Mouse (Mus musculus) gastrocnemius, adult 18-20 months (tissue): ENCODE data around the gene Tmod3. TPM values are rescaled to one million over a fixed set of nuclear protein-coding genes. Genes with fewer than 3 reads are reported as not detected.
"Not testable (repeated sequence)": the region's sequence is repeated elsewhere in the genome, so short reads cannot be mapped to it uniquely, and the experiment has no call there.

Experiments used
- DNase-seq: peaks from one replicate; pipeline ENCODE4 v3.0.0; 2021; ENCODE audit warnings: low spot score
- total RNA-seq, 2 experiments: library from RNA; stranded (reverse); gene quantifications; 2 replicates each; pipeline ENCODE4 v1.2.3; 2021

Gene Tmod3
- total RNA-seq, 2 experiments from 2014 or later, result 14.2 to 26.3 TPM

DNA sequence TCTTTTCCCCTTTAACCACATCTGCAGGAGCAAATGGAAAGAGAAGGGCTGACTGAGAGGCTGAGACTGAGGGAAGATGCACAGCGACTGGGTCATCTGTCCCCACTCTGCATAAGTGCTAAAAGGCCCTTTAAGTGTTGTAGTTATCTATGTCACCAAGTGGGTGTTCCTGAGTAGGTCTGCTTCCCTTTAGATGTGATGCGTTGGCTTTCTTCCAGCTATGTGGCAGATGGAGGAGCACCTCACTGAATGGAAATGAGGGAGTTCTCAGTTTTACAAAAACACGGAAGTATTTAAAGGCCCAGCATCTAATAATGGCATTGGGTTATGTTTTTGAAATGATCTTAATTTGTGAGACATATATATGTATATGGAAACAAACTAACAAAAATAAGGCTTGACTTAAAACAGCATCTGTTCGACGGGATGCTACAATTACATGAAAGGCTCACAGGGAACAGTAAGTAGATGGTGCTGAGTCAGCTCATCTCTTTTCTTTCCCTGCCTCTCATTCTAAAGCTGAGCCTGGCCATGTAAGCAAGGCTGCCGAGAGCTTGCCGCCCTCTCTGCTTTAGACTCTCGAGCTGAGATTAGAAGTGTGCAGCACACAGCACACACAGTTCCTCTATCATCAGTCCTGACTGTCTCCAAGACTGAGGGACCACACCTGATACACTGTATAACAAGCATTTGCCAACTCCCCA, 48.1 kb downstream of the Tmod3 start:
- DNase-seq, result no peak

DNA sequence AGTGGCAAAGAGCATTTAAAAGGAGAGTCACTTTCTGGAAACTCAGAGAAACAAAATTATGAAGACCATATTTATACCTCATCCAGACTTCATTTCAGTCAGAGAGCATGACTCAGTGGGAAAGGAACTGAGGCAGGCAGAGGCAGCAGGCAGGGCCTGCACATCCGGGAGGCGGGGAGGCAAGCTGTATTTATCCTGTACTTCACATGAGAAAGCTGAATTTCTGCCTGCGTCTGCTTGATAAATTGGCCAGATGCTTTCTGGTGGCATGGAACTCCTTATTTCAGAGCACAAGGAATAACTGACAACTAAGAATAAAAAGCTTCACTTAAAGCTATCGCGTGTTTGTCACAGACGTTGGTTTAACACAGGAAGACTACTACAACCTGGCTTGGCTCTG, 55.1 kb downstream of the Tmod3 start:
- DNase-seq, result no peak

DNA sequence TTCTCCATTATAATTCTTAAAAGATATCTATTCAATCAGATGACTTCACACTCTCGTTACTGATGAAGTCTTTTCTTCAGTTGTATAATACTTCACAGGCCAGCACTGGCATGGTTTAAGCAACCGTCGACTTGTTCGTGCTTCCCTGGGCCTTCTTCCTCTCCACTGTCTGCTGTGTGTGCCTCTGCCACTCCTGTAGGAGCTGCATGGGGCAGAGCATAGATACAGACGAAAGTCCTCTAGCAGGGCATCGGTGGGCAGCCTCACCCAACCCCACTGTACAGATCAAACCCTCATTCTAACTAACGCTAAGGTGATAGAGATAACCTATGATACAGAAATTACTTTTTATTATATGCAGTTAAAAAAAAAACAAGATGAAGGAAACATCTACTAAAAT, 60.9 kb downstream of the Tmod3 start:
- no peak for DNase-seq

DNA sequence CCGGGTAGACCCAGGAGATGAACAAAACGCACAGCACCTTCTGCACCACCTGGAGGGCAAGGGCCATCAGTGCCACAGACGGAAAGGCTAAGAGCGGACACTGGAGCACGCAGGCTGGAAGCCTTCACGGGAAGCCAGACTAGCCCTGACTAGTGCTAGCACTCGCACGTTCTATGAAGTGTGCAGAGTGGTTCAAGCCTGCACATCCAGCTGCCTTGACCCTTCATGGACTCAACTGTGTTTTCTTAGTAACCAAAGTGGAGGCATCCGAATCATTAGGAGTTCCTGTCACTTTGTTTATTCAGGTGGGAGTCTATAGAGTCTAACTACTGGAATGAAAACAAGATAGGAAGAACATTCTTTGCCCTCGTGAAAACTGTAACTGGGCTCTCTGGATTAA, 63.5 kb downstream of the Tmod3 start:
- no peak for DNase-seq

DNA sequence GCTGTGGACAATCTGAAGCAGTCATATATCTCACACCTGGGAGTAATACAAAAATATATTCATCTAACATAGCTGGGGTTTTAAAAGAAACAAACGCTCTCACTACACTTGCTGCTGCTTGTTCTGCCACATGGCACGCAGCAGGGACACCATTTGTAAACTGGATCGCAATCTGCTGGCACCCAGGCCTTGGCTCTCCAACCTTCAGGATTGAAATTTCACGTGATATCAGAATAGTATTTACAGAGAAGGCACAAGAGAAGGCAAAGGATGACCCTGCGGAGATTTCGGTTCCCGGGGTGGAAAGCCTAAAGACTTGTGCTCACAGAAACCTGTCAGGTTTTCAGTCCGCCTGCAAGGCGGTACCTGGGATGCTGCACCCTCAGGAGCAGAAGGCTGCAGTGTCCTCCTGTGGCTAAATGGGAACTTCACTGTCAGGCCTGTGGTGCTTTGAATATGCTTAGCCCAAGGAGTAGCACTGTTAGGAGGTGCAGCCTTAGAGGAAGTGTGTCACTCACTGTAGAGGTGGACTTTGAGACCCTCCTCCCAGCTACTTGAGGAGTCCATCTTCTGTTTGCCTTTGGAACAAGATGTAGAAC, 65.0 kb downstream of the Tmod3 start:
- no peak for DNase-seq

DNA sequence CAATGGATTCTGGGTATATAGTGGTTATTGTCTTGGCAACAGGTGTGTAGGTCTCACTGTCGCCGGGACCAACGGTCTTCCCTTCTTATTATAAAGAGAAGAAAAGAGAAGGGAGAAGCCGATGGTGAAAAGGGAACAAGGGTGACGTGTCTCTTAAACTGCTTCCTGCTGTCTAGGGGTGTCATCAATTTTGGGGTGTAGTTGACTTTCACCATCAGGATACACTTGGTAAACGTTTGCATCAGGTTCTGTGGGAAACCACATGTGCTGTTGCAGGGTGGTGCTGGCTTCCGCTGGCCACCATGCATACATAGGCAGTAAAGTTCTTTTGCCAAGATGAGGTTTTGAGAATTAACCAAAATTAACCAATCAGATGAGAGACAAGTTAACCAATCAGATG, 71.2 kb downstream of the Tmod3 start:
- not testable (repeated sequence) for DNase-seq

DNA sequence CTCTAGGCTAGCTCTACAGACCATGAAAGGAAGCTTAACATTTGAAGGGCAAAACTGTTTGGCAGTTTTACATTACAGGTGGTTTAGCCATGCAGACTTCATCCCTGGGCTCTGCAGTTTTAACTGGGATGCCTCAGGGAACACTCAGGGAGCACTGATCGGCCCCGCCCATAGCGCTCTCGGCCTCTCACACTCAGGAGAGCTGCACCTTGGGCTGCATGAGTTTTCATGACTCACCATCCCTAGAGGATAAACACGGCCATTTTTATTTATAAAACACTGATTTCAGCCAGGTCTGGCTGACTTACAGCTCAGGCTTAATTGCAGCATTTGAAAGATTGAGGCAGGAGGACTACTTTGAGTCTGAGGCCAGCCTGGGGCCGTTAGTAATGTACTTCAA, 74.2 kb downstream of the Tmod3 start:
- no peak for DNase-seq

DNA sequence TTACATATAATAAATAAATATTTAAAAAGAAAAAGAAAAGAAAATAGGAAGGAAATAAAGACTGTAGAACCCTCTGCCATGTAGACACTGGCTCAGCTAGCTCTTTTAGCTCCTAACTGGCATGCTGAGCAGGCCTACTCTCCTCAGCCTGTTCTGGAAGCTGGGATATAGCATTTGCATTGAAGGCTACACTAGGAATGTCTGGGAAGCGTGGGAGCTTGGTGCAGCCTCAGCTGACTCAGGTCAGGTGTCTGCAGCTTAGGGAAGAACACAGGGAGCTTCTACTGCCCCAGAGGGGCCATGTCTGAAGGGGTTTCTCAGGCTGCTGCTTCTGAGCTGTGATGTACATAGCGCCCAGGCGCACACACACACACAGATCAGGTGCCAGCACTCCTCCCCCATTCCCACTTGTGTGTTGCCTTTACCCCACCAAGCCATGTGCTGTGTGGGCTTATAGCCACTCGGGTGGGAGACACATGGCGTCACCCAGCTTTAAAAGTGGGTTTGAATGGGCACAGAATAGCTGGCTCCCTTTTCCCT, 78.9 kb downstream of the Tmod3 start:
- DNase-seq, result no peak

DNA sequence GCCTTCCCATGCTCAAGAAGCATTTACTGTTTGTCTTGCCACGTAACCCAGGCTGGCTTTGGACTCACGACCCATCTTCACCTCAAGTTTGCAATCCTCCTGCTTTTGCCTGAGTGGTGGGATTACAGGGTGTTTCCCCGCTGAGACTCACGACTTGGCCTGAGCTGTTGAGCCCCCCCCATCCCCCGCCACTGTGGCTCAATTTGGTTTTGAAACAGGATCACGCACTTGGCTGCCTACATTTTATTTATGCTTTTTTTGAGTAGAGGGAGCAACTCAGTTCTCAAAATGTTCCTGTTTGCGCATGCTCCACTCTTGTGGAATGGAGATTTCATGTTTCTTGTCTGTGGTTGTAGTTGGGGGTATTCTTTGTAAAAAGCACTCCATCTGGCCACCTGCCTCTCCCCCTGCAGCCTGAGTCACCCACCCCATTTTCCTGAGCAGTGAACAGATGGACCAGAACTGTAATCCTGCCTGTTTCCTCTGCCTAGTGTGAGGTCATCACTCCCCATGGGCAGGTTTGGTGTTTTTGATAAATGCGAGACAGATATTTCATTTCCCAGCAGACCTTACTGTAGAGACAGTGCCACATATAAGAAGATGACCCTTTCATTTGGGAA, 80.2 kb downstream of the Tmod3 start:
- DNase-seq, result no peak

DNA sequence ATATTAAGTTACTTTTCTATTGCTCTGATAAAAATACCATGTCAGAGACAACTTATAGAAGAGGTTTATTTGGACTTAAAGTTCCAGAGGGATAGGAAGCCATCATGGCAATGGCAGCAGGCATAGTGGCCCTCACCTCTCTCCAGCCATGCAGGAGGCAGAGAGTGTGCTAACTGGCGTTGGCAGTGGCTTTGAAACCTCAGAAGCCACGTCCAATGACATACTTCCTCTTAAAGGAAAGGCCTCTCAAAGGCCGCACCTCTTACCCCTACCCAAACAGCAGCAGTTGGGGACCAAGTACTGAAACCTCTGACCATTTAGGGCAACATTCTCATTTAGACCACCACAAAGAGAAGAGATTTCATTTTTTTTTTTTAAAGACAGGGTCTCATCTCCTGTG, 82.2 kb downstream of the Tmod3 start:
- no peak for DNase-seq

DNA sequence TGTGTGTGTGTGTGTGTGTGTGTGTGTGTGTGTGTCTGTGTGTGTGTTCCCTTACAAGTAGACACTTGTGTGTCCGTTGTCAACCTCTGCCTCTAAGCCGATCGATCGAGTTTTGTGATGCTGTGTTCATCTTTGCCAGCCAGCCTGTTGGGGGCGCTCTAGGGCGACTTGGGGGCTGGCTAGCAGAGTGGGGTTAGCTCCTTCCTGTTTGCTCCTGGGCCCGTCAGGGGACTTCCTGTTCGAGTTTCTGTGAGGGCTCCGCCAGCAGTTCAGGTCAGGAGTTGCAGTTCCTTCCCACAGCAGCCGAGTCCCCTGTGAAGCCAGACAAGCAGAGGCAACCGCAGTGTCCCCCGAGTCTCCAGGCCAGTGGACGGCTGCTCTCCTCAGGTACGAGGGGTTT, 91.2 kb downstream of the Tmod3 start:
- no peak for DNase-seq

DNA sequence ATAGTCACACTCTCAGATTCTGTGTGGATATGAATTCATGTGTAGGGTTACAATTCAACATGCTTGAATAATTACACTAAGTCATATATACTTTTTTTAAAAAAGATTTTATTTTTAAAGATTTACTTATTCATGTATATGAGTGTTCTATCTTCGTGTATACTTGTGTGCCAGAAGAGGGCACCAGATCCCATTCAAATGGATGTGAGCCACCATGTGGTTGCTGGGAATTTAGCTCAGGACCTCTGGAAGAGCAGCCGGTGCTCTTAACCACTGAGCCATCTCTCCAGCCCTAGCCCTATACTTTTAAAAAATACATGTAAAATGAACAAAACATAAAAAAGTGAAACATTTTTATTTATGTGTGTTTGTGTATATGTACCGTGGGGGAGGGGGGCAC, 91.9 kb downstream of the Tmod3 start:
- no peak for DNase-seq

DNA sequence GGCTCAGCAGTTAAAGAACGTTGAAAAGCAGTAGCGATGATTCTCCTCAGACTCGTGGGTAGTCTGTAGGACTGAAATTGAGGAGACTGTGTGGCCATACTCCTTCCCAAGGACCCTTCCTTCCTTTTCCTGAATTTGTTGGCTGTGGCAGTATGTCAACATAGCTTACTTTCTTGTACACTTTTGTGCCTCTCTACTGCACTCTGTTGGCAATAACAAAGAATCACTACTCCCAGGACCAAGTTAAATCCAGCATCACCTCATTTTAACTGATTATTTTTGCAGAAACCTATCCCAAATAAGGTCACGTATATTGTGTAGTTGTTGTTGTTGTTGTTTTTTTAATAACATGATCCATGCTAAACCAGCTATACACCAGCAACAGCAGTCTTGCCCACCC, 92.8 kb downstream of the Tmod3 start:
- DNase-seq, result no peak

DNA sequence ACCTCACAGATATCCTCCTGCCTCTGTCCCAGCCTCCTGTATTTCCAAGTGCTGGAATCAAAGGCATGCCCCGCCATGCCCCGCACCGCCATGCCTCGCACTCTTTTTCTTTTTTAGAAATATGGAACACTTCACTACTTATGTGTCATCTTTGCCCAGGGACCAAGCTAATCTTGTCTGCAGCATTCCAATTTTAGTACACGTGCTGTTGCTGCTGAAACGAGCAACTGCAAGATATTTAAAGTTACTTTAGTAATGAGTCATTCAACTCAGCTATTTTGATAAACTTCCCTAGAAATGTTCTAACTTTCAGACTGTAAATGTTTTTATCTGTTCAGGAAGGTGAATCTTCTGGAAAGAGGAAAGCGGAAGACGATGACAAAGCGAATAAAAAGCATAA, 93.6 kb downstream of the Tmod3 start:
- DNase-seq, result no peak

DNA sequence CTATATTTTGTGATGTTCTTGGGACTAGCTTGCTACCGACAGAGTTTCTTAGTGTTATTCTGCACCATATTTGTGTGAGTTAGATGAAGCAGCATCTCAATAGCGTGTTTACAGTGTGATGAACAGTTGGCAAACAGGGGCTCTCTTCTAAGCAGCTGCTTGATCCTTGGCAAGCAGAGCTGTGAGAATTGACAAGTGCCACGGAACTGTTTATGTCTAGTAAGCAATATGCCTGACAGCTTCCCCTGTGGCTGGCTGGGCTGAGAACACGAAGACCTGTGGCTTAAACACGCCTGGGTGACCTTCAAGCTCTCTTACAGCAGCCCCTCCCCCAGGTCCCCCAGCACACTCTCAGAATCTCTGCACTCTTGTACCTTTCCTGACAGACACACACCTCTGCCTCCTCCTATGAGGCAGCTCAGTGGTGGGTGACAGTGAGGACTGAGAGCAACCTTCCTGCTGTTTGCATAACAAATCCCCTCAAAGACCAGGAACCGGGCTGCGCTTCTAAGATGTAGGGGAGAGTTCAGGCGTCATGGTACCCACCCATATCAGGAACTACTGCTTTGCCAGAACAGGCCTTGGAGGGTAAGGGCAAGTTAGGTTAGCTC, 96.3 kb downstream of the Tmod3 start:
- DNase-seq, result no peak

DNA sequence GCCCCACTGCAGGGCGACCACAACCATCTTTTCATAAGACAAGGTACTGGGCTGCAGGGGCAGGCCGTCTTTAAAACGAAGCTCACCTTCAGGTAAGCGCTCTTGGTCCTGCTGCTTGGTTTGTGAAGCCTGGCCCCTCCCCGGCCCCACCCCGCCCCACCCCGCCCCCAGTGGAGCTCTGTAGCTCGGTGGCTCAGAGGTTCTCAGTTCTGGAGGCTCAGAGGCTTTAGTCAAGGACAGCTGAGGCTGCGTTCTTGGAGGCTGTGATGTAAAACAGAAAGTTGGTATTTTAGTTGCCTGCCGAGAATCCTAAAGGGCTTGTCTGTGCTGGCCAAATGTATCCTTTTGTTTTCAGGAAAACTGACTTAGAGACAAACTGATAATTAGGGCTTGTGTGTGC, 103.8 kb downstream of the Tmod3 start:
- DNase-seq, result no peak

DNA sequence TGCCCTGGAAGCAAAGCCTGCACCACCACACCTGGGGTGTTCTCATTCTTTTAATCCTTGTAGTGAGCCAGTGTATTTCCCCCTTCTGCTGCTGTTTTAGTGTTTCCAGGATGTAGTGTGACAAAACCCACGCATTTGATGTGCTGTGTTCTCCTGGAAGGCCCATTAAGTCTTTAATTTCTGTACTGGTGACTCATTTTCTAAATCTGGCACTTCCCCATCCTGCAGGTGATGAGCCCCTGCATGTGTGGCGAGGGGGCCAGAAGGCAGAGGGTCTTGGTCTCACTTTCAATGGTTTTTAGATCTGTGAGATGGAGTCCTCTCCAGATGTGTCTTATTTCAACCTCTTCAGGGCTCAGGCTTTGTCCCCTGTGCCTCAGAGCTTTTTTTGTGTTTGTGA, 105.5 kb downstream of the Tmod3 start:
- no peak for DNase-seq

DNA sequence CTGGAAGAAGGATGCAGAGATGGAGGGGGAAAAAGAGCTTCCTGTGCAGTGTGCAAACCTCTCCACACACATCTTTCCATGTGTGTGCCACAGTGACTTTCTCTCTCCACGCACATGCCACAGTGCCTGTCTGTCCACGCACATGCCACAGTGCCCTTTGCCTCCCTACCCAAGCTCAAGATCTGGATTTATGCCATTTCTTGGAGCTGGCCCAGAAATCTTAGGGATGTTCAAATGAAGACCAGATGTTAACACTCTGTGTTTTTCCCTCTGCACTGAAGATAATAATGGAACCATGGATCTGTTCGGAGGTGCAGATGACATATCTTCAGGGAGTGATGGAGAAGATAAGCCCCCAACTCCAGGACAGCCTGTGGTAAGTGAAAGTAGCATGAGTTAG, 111.4 kb downstream of the Tmod3 start:
- no peak for DNase-seq
